Mouse (Mus musculus) heart, adult 2 months (tissue): ENCODE data around the gene Sema6c. TPM values are rescaled to one million over a fixed set of nuclear protein-coding genes. Genes with fewer than 3 reads are reported as not detected.

Experiments used
- DNase-seq, 2 experiments: peaks; one replicate each; pipeline ENCODE4 v3.0.0; 2021
- H3K27ac ChIP-seq: fragments of 200-600 bp; 2 replicates; pipeline ENCODE4 v1.8.1; 2022
- H3K27me3 ChIP-seq: fragments of 200-500 bp; 2 replicates; pipeline ENCODE4 v1.6.1; 2012; ENCODE audit warnings: mild to moderate bottlenecking, low read length, inconsistent platforms, mixed read lengths; ENCODE audit not compliant: control insufficient read depth, insufficient read depth
- H3K36me3 ChIP-seq: fragments of 200-500 bp; 2 replicates; pipeline ENCODE4 v1.6.1; 2012; ENCODE audit warnings: low read length, inconsistent platforms; ENCODE audit not compliant: control insufficient read depth, insufficient read depth
- H3K4me1 ChIP-seq: fragments of 200-500 bp; 2 replicates; pipeline ENCODE4 v1.6.1; 2011; ENCODE audit warnings: low read length; ENCODE audit not compliant: control insufficient read depth, insufficient read depth
- H3K4me3 ChIP-seq: fragments of 200-600 bp; 2 replicates; pipeline ENCODE4 v1.8.1; 2022
- H3K79me2 ChIP-seq: fragments of 200-500 bp; replicated peaks from 2 replicates; pipeline ENCODE4 v1.6.1; 2012; ENCODE audit warnings: mild to moderate bottlenecking, inconsistent platforms, low read length, moderate library complexity, mixed read lengths; ENCODE audit not compliant: control insufficient read depth, insufficient read depth
- H3K9ac ChIP-seq: fragments of 200-500 bp; 2 replicates; pipeline ENCODE4 v1.6.1; 2012; ENCODE audit warnings: low read depth, mild to moderate bottlenecking, control low read depth, inconsistent platforms, low read length, mixed read lengths
- CTCF ChIP-seq: fragments of 200-600 bp; IDR thresholded peaks from 2 replicates; pipeline ENCODE4 v1.8.1; 2022; ENCODE audit warnings: antibody characterized with exemption, mild to moderate bottlenecking, moderate library complexity
- EP300 ChIP-seq: fragments of 200-500 bp; IDR thresholded peaks from 2 replicates; pipeline ENCODE4 v1.6.1; 2011; ENCODE audit warnings: low read depth, low read length, control low read depth; ENCODE audit not compliant: insufficient read depth
- POLR2A ChIP-seq: fragments of 200-500 bp; IDR thresholded peaks from 2 replicates; pipeline ENCODE4 v1.6.1; 2011; ENCODE audit warnings: mild to moderate bottlenecking, low read depth, low read length, control low read depth; ENCODE audit not compliant: insufficient read depth
- WGBS: fragments of 180-500 bp; shearing (Covaris S2); methylation state at CpG from one replicate; pipeline ENCODE4 v1.1.7; 2018; 5-methylcytosine and 5-hydroxymethylcytosine counted together
- intact Hi-C: fragments of 180-260 bp; cut with DNase I; formaldehyde crosslinking; loops from one replicate; pipeline ENCODE4 v1.15.1; 2025
- polyA plus RNA-seq: library from polyadenylated mRNA; depleted of rRNA; stranded (reverse); fragments of >200 nt; gene quantifications from 2 replicates; pipeline ENCODE4 v1.2.3, GENCODE M21; 2012
- total RNA-seq, 2 experiments: library from RNA; stranded (reverse); gene quantifications; 2 replicates each; pipeline ENCODE4 v1.2.3; 2021

Sema6c gene
- total and polyA plus RNA-seq, 3 experiments = 3.8 to 16.9 (median 3.9) TPM

- H3K4me3 ChIP-seq = no peak overlapping the region
These were observed 34.5 kb downstream of the Sema6c start for GRCm38 (mm10) chr3:95194721-95195135.

DNA sequence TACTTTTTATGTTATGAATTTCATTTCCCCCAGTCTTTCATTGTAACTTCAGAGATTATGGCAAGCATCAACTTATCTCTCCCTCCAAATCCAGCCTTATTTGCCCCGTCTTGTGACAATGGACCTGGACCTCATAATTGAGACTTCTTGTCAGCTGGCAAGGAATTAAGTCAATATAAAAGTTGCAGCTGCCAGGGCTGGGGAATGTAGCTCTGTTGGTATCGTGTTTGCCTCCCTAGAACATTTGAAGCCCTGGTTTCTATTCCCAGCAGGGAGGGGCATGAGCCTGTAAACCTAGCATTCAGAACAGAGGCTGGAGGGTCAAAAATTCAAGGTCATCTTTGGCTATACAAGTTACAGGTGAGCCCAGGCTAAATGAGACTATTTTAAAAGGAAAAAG is 35.5 kb downstream of the Sema6c start:
- intact Hi-C loops = no loop called here
- Histone ChIP-seq H3K9ac (no peak overlapping the region), H3K79me2 (no peaks in the 10 kb centered on the region), H3K27me3 (no peaks in the 10 kb centered on the region), H3K27ac (no peak overlapping the region), H3K4me3 (no peak overlapping the region), H3K4me1 (no peaks in the 10 kb centered on the region), H3K36me3 (no peaks in the 10 kb centered on the region; the same call in 1 of the 2 replicates)
- WGBS = 84% methylated on average over 2 of the region's 2 CpGs
- no peak for TF ChIP-seq POLR2A
- DNase-seq = no peak

More at GRCm38 (mm10) chr3:95194721-95195135, 34.5 kb downstream of the Sema6c start:
- Histone ChIP-seq H3K9ac (no peak overlapping the region), H3K79me2 (no peaks in the 10 kb centered on the region), H3K4me1 (no peaks in the 10 kb centered on the region), H3K36me3 (no peaks in the 10 kb centered on the region; the same call in 1 of the 2 replicates), H3K27ac (no peak overlapping the region), H3K27me3 (no peaks in the 10 kb centered on the region)
- WGBS = 68% methylated on average over 6 of the region's 6 CpGs
- DNase-seq = no peak
- intact Hi-C loops = loop anchor here (5.0 kb wide), 1 partner anchor 68 kb away; no protein-coding TSS in a partner anchor
- no peak for TF ChIP-seq EP300
- TF ChIP-seq CTCF = no peak
- no peak for TF ChIP-seq POLR2A

DNA sequence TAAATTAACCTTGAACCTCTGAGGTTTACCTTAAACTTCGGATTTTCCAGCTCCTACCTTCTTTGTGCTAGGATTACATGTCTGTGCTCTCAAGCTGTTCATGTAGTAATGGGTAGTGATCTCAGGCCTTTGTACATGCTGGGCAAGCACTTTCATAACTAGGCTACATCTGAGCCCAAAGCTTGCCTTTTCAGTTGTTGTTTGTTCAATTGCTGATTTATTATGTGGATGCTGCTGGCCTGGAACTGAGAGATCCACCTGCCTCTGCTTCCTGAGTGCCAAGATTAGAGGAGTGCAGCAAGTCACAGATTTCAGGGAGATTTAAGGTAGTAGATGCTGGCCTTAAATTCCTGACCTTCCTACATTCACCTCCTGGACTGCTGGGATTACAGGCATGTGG is 38.8 kb downstream of the Sema6c start:
- Histone ChIP-seq H3K27me3 (no peaks in the 10 kb centered on the region), H3K79me2 (no peaks in the 10 kb centered on the region), H3K4me1 (no peaks in the 10 kb centered on the region), H3K27ac (no peak overlapping the region), H3K36me3 (no peaks in the 10 kb centered on the region; the same call in none of the 2 replicates), H3K9ac (no peak overlapping the region), H3K4me3 (no peak overlapping the region)
- DNase-seq = no peak
- intact Hi-C loops = no loop called here
- WGBS = 76% methylated on average over 1 of the region's 1 CpGs
- TF ChIP-seq POLR2A (no peak), EP300 (no peak), CTCF (no peak)

- no peaks in the 10 kb centered on the region for H3K79me2 ChIP-seq
- intact Hi-C loops = no loop called here
- no peaks in the 10 kb centered on the region; the same call in none of the 2 replicates for H3K36me3 ChIP-seq
- H3K9ac ChIP-seq = no peak overlapping the region
- WGBS = 86% methylated on average over 7 of the region's 7 CpGs
- no peak for DNase-seq
- H3K27me3 ChIP-seq = no peaks in the 10 kb centered on the region
- no peak overlapping the region for H3K27ac ChIP-seq
- H3K4me1 ChIP-seq = no peaks in the 10 kb centered on the region
- TF ChIP-seq EP300 (no peak), CTCF (no peak), POLR2A (no peak)
- no peak overlapping the region for H3K4me3 ChIP-seq
These were observed 39.9 kb downstream of the Sema6c start for GRCm38 (mm10) chr3:95200132-95200531.

DNA sequence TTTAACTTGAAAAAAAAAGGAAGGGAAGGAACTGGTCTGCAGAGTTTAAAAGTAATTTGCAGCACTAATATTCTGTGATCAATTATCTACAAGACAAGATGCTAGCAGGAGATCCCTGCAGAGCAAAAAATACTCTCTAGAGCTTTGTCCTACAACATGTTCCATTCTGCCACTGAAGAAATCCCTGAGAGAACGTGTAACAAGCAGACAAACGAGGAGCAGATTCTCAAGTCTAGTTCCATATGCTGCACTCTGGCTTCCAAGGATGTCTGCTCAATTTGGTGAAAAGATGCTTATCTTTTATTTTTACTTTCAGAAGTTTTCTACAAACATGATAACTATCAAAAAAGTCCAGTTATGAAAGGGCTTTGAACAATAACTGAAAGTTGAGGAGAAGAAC is 40.3 kb downstream of the Sema6c start:
- no peak for TF ChIP-seq EP300
- intact Hi-C loops = no loop called here
- WGBS = 87% methylated on average over 2 of the region's 2 CpGs
- no peaks in the 10 kb centered on the region for H3K4me1 ChIP-seq
- no peak overlapping the region for H3K9ac ChIP-seq
- no peaks in the 10 kb centered on the region for H3K27me3 ChIP-seq
- no peak overlapping the region for H3K4me3 ChIP-seq
- no peaks in the 10 kb centered on the region; the same call in none of the 2 replicates for H3K36me3 ChIP-seq
- no peak overlapping the region for H3K27ac ChIP-seq
- no peak for DNase-seq
- no peaks in the 10 kb centered on the region for H3K79me2 ChIP-seq

- no peak overlapping the region for H3K4me3 ChIP-seq
- no peaks in the 10 kb centered on the region; the same call in none of the 2 replicates for H3K36me3 ChIP-seq
- no peak overlapping the region for H3K27ac ChIP-seq
- no peaks in the 10 kb centered on the region for H3K4me1 ChIP-seq
- 89% methylated on average over 6 of the region's 6 CpGs for whole genome bisulfite sequencing
- no peaks in the 10 kb centered on the region for H3K79me2 ChIP-seq
- H3K9ac ChIP-seq = no peak overlapping the region
- no peak for DNase-seq
- no peak for TF ChIP-seq CTCF
- TF ChIP-seq EP300 = no peak
- TF ChIP-seq POLR2A = no peak
- no peaks in the 10 kb centered on the region for H3K27me3 ChIP-seq
- intact Hi-C loops = no loop called here
These were observed 43.6 kb downstream of the Sema6c start for GRCm38 (mm10) chr3:95203880-95204279.
